Mouse (Mus musculus): Measurements from ENCODE around the gene Scd3.

DNA sequence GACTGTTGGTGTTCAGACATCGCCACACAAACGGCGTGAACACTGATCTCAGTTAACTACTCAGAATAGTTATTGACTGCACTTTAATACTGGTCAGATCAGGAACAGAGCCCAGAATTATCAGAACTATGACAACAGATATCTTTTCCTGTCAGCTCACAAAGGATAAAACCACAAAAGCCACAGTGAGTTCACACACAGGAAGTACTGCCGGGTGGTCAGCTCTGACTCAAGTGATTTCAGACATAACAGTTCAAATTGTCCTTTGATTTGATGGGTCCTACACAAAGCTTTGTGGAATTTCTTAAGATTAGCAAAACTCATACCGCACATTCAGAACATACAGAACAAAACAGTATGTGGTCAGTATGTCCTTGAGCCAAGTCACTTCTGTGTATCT is 22.7 kb downstream of the Scd3 start:
- TF ChIP-seq CTCF (IDR thresholded peaks at IDR 0.05; ENCODE audit: extremely low read depth, insufficient read length, insufficient replicate concordance, low read depth, low read length) (no peak), POLR2A (IDR thresholded peaks at IDR 0.05; ENCODE audit: low read depth, low read length) (no peak)
